Mouse (Mus musculus) urinary bladder, postnatal 25 days (tissue): ENCODE results near the gene Cldn2.
A peak's percentile ranks its signal among the peaks of the same experiment; 100 is the strongest.

Source experiments
- DNase-seq: peaks from one replicate; pipeline ENCODE4 v3.0.0; 2022; ENCODE audit warnings: low spot score

Gene Cldn2

DNA sequence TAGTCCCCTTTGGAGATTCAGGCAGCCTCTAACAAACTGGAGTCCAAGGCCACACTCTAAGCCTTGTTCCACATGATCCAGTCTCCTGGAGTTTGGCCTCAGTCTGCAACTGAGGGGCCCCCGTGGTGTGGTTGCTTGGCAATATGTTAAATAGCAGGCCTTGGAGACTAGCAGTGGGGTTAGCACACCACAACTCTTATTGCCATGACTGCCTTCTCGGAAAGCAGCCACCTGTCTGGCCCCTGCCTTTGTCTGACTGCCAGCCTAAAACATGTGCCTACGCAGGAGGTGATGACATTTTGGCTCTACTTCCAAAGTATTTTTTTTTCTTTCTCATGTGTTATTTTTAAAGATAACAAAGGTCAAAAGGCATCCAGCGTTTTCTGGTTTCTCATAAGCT, 7.5 kb downstream of the Cldn2 start:
- no peak for DNase-seq

DNA sequence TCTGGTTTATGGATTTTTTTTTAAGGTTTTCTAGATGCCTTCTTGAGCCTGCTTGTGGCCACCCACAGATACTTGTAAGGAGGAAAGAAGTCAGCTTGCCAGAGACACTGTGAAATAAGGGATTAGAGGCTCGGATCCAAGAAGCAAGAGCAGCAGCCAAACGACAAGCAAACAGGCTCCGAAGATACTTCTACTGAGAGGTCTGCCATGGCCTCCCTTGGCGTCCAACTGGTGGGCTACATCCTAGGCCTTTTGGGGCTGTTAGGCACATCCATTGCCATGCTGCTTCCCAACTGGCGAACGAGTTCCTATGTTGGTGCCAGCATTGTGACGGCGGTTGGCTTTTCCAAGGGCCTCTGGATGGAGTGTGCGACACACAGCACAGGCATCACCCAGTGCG, 7.9 kb downstream of the Cldn2 start:
- no peak for DNase-seq

DNA sequence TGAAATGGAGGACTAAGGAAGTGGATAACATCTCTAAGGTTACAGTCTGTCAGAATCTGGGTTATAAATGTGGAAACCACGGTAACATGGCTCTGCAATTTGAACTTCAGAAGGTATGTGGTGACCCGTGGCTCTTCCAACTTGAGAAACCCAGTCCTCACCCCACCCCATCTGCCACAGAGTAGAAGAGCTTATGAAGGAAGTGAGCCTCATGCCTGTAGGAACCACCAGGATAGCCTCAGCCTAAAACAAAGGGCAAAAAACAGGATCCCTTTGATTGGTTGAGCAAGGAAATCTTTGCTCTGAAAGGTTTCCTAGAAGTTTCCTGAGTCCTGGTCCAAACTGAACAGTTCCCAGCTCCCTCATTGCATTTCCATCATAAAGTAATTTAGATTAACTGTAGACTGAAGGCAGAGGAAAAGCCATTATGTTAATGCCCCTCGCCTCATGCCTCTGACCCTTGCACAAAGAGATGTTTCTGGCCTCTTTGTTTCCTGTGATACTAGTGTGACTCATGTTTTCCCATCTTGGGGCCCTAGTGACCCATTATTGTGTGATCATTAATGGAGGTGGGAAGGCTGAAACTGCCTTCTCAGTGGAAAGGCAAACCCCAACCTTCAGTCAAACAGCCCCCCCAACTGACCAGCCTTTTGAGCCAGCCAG, 12.1 kb downstream of the Cldn2 start:
- DNase-seq: no peak

DNA sequence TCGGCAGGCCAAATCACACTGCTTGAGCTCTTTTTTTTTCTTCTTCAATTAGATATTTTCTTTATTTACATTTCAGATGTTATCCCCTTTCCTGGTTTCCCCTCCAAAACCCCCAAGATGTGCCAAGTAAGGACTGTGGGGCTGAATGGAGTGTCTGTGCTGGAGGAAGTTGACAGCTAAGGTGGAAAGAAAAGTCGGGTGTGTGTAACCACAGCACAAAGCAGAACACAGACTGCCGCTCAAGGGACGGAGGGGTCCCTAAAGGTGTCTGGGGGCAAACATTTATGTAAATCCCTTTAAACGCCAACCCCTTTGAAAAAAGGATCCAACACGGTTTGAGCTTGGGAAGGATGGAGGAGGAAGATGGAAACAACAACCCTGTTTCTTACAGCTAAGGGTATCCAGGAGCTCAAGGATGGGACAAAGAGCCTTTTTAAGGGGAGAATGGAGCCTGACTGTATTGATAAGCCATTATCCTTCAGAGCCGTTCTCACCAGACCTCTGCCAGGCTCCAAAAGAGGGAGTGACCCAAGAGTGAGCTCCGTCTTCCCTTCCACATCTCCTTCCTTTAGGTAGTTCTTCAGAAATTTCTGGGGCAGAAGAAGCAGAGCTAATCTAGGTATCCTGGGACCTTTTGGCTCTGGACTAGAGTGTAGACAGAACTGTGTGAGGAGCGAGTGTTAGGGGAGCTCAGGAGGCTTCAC, 12.8 kb downstream of the Cldn2 start:
- DNase-seq: no peak

DNA sequence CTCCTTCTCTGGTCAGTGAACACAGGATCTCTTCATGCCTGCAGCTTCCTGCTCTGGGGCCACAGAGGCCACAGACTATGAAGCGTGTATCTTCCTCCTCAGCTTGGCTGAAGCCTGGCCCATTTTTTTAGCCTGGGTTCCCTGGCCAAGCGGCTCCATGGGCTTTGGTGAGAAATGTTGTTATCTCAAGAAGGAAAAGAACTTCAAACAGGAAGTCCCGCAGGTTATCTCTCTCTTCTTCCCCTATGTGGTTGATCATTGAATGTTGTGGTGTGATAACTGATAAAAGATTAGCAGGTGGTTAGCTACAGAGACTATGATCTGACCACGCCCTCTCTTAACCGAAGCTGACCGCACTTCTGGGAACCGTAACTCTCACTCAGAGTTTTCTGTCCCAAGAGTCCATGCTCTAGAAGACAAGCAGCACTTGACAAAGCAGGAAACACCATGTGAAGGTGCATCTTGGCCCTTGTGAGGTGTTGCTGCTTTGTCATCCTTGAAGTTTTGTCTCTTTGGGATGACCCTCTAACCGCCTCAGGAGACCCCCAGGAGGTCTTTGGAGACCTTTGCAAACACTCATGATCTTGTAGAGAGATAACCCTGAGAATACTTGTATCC, 13.5 kb downstream of the Cldn2 start:
- no peak for DNase-seq

DNA sequence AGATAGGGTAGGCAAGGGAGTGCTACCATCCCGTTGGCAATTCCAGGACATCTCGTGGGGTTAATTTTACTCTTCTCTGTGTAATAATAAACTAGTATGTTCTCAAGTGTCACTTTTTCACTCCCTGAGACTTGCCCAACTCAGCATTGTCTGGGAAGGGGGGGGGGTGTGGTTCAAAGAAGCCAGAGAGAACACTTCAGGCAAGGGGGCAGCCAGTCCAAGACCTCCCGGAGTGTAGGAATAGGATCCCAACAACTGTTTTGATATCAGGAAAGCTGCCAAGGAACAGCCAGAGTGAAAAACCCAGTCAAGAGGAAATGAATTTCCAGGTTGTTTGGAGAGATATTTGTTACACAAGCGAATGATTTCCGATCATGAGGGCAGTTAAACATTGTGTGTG, 14.6 kb downstream of the Cldn2 start:
- no peak for DNase-seq

DNA sequence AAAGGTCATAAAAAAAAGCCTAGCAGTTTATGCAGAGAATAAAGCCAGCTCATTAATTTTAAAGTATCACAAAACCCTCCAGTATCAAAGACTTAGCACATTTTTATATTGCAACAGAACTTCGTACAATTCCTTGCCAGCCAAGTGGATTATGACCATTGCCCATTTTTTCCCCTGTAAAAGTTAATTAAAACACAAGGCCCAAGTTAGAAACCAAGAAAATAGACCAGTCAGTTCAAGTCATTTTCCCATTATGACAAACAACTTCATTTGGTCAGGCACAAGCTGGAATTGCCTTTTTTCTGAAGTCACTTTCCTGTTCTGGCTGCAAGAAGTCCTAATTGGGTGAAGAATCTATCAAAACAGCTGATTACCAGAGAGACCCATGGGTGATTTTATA, 24.8 kb downstream of the Cldn2 start:
- no peak for DNase-seq

DNA sequence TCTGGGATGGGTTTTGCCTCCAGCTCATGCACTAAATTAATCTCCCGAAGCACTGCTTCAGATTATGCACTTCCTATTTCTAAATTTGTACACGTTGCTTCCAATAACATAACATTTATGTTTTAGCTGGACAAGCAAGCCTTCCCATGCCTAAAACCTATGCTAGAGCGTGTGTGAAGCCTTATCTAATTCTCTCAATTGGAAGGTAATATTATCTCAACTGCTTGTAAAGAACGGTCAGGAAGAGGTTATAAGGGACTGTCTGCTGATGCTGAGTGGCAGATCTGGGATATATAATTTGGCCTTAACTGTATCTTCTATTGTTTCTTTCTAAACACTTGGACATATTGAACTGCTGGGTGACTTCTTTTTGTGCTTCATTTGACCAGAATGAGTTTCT, 26.3 kb downstream of the Cldn2 start:
- no peak for DNase-seq

DNA sequence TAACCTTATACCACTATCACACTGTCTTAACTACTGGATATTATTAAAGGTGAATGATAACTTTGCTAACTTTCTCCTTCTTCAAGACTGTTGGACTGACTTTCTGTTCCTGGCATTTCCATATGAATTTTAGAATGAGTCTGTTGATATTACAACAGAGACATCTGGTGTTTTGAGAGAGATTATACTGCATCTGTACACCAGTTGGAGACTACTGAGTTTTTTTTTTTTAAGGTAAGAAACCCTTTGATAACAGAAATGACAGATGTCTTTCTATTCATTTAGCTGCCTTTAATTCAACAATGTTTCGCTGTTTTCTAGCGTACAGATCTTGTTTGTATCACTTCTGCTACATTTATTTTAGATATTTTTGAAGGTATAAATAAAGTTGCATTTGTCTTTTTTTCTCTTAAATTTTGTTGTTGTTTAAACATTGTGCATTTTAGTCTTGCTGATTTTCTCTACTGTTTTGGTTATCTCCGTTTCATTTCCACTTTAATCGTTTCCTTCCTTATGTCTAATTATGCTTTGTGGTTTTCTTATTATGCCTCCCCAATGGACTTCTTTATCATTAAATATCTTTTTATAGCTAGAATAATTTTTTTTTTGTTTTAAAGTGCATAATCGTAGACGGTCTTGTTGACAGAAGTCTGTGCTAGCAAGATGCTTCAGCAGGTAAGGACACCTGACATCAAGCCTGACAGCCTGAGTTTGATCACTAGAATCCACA, 27.9 kb downstream of the Cldn2 start:
- DNase-seq: no peak

DNA sequence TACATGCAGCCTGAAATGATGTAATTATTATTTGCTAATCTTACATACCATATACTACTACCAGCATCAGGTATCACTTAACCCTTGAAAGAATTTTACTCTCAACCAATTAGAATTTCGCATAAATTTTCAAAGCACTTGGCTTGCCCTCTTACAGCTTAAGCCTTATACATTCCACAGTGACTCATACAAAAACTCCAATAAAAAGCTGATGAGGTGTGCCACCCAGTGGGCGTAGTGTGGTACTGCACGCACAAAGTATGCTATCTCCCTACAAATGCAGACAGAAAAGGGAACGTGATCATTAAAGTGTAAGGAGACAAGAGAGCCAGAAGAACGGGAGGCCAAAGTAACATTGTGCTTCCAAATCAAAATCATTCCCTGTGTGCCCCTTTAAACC, 31.8 kb downstream of the Cldn2 start:
- DNase-seq: peak; percentile 14

DNA sequence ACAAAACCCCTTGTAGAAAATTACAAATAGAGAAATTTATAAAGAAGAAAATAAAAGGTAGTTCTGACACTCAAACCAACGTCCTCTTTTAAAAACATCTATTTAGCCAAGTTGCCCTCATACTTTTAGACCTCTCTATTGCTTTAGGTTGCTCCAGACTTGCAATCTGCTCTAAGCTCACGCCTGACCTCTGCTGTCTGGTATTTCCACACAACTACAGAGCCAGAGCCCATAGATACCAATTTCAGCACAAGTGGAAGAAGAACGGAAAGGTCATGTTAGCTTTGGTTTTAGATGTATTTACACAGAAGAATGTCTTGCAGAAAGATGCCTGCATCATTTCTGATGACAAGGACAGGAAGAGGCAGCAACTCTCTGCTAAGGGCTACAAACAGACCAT, 38.4 kb downstream of the Cldn2 start:
- no peak for DNase-seq

DNA sequence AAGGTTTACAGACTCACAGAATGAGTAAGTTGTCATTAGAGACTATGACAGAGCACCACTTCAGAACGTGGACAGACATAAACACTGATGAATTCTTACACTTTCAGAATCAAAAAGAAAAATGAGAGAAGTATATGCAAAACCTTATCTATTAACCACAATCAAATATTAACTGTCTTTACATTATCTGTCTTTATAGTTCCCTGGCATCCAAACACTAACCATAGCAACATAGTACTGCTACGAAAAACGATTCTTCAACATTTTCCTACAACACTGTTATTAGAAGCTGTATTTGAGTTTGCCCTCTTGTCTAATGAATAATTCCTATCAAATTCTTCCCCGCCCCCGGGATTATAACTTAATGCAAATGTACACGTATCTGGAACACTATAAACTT, 40.5 kb downstream of the Cldn2 start:
- DNase-seq: no peak

DNA sequence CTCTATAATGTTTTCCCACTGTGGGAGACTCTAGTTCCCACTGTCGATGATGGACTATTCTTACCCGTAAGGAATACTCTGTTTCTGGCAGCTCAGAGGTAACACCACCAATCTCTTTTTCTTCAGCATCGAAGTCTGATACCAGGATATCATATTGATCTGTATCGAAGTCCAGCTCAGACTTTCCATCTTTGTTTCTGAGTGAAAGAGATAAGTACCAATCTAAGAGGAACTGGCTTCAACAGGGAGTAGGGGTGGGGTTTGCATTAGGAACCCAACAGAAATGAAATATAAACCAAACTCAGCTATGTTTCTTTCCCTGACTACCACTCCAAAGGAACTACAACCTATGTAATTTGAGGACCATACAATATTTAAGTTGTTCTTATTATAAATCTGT, 54.2 kb downstream of the Cldn2 start:
- DNase-seq: no peak

DNA sequence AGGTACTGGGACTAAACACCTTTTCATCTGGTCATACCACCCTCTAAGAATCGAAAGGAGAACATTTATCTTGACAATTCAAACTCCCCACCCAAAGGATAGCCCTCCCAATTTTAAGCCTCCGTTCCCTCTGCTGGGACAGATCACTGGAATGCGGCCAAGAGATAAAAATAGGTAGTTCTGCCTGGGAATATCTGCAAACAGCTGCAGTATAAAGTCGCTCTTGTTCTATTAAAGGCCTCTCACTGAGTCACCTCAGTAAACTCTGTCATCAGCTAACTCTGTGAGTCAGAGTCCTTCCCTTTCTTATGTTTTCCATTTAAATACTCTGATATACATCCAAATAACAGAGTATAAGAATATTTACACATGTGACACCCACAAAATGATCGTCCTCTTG, 58.8 kb downstream of the Cldn2 start:
- no peak for DNase-seq
